Mouse (Mus musculus): ENCODE measurements at regions not wholly inside any gene's neighbourhood (a gene's known extent, or its start where the extent isn't known, plus 50 kb on each side); places are given as distances from the start of the nearest gene placed in this dataset.

DNA sequence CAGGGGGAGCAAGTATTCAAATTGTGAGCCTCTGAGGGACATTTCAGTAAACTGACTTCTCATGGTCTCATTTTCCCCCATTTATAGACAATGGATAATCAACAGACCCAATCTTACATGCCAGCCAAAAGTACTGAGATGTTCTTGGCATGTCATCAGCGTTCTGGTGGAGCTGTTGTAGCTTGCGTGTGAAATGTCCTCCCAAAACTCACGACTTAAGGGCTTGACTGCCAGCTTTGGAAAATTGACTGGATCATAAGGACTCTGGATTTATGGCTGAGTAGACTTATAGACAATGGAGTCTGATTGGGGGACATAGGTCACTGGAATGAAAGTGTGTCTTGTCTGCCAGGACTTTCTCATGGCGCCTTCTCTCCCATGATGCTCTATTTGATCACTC is 254.9 kb upstream of the Irx5 start:
- no peak overlapping the region for H3K9ac ChIP-seq
- no peak overlapping the region for H3K4me3 ChIP-seq (replicated peaks; ENCODE audit: low read length)
- ATAC-seq (ENCODE audit: low FRiP score) (no peak), DNase-seq (ENCODE audit: low spot score) (no peak)
- WGBS = 88% methylated on average over 4 of the region's 4 CpGs
- no peak overlapping the region for H3K4me2 ChIP-seq (replicated peaks)
- H3K4me1 ChIP-seq (replicated peaks; ENCODE audit: control insufficient read depth, insufficient read depth, low read length) = no peaks in the 10 kb centered on the region; the same call in 1 of the 2 replicates
- H3K27ac ChIP-seq = no peak overlapping the region
- H3K36me3 ChIP-seq (replicated peaks; ENCODE audit: control insufficient read depth, insufficient read depth) = no peaks in the 10 kb centered on the region
- H3K27me3 ChIP-seq (ENCODE audit: control insufficient read depth, insufficient read depth, low read length) = peaks cover 3% of the 10 kb centered on the region; the same call in 1 of the 2 replicates
- H3K9me3 ChIP-seq (ENCODE audit: control insufficient read depth, low read length) = no peaks in the 10 kb centered on the region

DNA sequence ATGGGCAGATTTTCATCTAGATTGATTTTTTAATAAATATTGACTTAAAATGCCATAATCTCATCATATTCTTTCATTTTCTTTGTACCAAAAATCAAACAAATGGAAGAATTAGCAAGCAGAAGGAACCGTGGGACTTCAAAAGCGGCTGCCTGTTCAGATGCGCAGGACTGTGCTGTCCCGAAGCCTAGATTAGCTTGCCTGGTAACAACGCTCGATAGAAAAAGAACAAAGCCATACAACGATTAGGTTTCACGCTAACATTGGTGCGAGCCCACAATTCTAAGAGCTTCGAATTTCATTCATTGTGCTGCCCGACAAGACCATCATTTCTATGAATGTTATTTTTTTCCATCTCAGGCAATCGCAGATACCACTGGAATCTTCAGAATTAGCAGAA is 262.1 kb upstream of the Irx5 start:
- DNase-seq (ENCODE audit: low spot score) (no peak), ATAC-seq (ENCODE audit: low FRiP score) (no peak)
- Histone ChIP-seq H3K4me1 (replicated peaks; ENCODE audit: control insufficient read depth, insufficient read depth, low read length) (0 out of 2 replicates have a peak, but pooled peaks cover 6% of the 10 kb centered on the region), H3K9me3 (ENCODE audit: control insufficient read depth, low read length) (no peaks in the 10 kb centered on the region), H3K36me3 (replicated peaks; ENCODE audit: control insufficient read depth, insufficient read depth) (no peaks in the 10 kb centered on the region), H3K4me2 (replicated peaks) (0 out of 2 replicates have a peak overlapping the region, but pooled peaks have one; percentile 13), H3K4me3 (replicated peaks; ENCODE audit: low read length) (no peak overlapping the region), H3K9ac (no peak overlapping the region), H3K27me3 (ENCODE audit: control insufficient read depth, insufficient read depth, low read length) (peaks cover 7% of the 10 kb centered on the region), H3K27ac (no peak overlapping the region)
- 19% methylated on average over 12 of the region's 12 CpGs for WGBS

DNA sequence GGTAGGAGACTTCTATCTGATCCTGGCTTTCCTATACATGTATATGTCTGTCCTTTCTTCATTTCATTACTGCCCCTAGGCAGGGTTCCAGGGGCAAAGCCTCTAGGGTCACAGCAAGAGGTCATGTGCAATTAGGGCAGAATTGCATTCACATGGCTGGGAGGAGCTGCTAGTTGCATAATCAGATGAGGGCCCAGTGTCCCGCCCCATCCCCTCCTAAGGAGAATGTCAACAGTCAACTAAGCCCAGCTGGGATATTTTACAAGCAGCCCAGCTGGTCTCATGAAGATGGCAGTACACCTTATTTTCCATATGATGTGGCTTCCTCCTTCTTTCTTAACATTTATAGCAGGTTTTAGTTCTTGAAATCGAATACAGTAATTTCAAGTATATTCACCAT is 273.3 kb upstream of the Irx5 start:
- H3K36me3 ChIP-seq (replicated peaks; ENCODE audit: control insufficient read depth, insufficient read depth) = no peaks in the 10 kb centered on the region
- DNase-seq (ENCODE audit: low spot score) (no peak), ATAC-seq (ENCODE audit: low FRiP score) (no peak)
- no peak overlapping the region for H3K9ac ChIP-seq
- H3K4me3 ChIP-seq (replicated peaks; ENCODE audit: low read length) = no peak overlapping the region
- no peaks in the 10 kb centered on the region for H3K4me1 ChIP-seq (replicated peaks; ENCODE audit: control insufficient read depth, insufficient read depth, low read length)
- no peak overlapping the region for H3K27ac ChIP-seq
- no peak overlapping the region for H3K4me2 ChIP-seq (replicated peaks)
- H3K27me3 ChIP-seq (ENCODE audit: control insufficient read depth, insufficient read depth, low read length) = no peaks in the 10 kb centered on the region
- no peaks in the 10 kb centered on the region for H3K9me3 ChIP-seq (ENCODE audit: control insufficient read depth, low read length)
- 67% methylated on average over 2 of the region's 2 CpGs for WGBS

DNA sequence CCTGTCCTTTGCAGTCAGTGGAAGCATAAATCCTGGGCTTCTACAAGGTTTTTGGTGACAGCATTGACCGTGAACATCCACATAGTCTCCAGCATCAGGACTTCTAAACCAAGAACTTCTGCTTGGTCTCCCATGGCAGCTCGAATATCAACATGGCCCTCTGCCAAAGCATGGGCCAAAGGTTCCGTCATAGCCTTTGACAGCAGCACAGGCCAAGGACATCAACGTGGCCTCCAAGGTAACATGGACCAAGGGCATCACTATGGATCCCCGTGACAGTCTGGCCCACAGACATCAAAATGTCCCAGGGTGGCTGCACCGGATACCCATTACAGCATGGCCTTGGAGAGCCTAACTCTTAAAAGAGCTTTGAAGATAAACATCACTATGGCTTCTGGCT is 275.5 kb upstream of the Irx5 start:
- DNase-seq (ENCODE audit: low spot score) (no peak), ATAC-seq (ENCODE audit: low FRiP score) (no peak)
- Histone ChIP-seq H3K4me3 (replicated peaks; ENCODE audit: low read length) (no peak overlapping the region), H3K27ac (no peak overlapping the region), H3K4me2 (replicated peaks) (no peak overlapping the region), H3K4me1 (replicated peaks; ENCODE audit: control insufficient read depth, insufficient read depth, low read length) (no peaks in the 10 kb centered on the region), H3K27me3 (ENCODE audit: control insufficient read depth, insufficient read depth, low read length) (no peaks in the 10 kb centered on the region), H3K9me3 (ENCODE audit: control insufficient read depth, low read length) (no peaks in the 10 kb centered on the region), H3K9ac (no peak overlapping the region), H3K36me3 (replicated peaks; ENCODE audit: control insufficient read depth, insufficient read depth) (no peaks in the 10 kb centered on the region)
- WGBS = 88% methylated on average over 6 of the region's 6 CpGs

DNA sequence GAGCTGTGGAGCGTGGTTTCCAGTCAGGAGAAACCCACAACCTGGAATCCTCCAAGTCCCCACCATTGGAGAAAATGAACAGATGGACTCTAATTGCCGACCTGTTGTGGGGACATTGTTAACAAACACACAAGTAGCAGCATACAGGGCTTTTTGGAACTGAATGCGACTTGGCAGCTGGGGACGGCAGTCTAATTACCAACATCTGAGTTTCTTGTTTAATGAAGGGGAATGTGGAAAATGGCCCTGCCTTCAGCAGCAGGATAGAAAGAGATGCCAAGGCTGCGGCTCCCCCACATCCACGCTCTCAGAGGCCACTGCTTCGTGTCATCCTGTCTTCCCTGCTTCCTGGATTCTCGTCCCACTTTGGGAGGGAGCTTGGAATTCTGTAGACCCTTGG is 276.6 kb upstream of the Irx5 start:
- Histone ChIP-seq H3K9ac (no peak overlapping the region), H3K4me1 (replicated peaks; ENCODE audit: control insufficient read depth, insufficient read depth, low read length) (no peaks in the 10 kb centered on the region), H3K4me3 (replicated peaks; ENCODE audit: low read length) (no peak overlapping the region), H3K27ac (no peak overlapping the region), H3K4me2 (replicated peaks) (no peak overlapping the region), H3K36me3 (replicated peaks; ENCODE audit: control insufficient read depth, insufficient read depth) (no peaks in the 10 kb centered on the region), H3K9me3 (ENCODE audit: control insufficient read depth, low read length) (no peaks in the 10 kb centered on the region), H3K27me3 (ENCODE audit: control insufficient read depth, insufficient read depth, low read length) (0 out of 2 replicates have a peak, but pooled peaks cover 4% of the 10 kb centered on the region)
- WGBS = 66% methylated on average over 8 of the region's 8 CpGs
- peak; percentile 64 for DNase-seq (ENCODE audit: low spot score)
- ATAC-seq (ENCODE audit: low FRiP score) = no peak

DNA sequence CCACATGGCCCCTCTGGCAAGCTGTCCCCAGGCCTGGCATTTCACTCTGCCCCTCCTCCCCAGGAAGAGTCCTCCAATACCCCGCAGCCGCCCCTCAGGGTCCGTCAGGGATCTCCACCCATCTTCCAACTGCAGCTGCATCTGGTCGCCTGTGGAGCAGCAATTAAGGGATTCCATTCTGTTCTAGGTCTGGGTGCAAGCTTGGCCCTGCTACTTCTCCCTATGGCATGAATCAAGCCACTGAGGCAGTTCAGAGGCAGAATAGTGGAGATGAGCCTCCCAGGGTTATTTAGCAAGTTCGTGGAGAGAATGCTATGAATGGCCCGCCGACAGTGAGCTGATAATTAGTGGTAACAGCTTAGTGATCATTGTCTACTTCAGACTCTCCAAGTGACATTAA is 275.7 kb upstream of the Irx3 start:
- WGBS = 45% methylated on average over 7 of the region's 7 CpGs
- no peaks in the 10 kb centered on the region for H3K9me3 ChIP-seq (ENCODE audit: control insufficient read depth, low read length)
- DNase-seq (ENCODE audit: low spot score) = no peak

DNA sequence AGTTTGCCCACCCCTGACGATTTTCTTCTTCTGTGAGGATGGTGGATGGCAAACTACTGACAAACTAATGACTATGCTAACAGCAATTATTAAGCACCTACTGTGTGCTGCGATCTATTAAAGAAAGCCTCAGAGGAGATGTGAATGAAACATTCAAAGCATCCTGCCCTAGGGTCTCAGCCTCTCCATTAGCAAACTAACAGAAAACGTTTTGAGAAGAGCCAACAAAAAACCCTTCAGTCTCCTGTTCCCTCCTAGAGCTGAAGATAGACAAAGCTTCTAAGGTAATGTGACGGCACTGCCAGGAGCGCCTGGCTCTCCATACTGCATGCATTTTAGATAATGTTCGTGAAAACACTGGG is 270.4 kb upstream of the Irx3 start:
- Histone ChIP-seq H3K4me3 (replicated peaks; ENCODE audit: low read length) (no peak overlapping the region), H3K36me3 (replicated peaks; ENCODE audit: control insufficient read depth, insufficient read depth) (no peaks in the 10 kb centered on the region), H3K4me2 (replicated peaks) (no peak overlapping the region), H3K27me3 (ENCODE audit: control insufficient read depth, insufficient read depth, low read length) (peaks cover 29% of the 10 kb centered on the region), H3K4me1 (replicated peaks; ENCODE audit: control insufficient read depth, insufficient read depth, low read length) (peaks cover 9% of the 10 kb centered on the region; the same call in 1 of the 2 replicates), H3K9me3 (ENCODE audit: control insufficient read depth, low read length) (no peaks in the 10 kb centered on the region), H3K9ac (no peak overlapping the region), H3K27ac (no peak overlapping the region)
- ATAC-seq (ENCODE audit: low FRiP score) (peak; percentile 33; the same call in 1 of the 2 replicates), DNase-seq (ENCODE audit: low spot score) (no peak)
- WGBS = 11% methylated on average over 6 of the region's 6 CpGs

More for the DNA sequence above, 275.7 kb upstream of the Irx3 start:
- no peak overlapping the region for H3K4me2 ChIP-seq (replicated peaks)
- no peak overlapping the region for H3K27ac ChIP-seq
- no peaks in the 10 kb centered on the region for H3K4me1 ChIP-seq (replicated peaks; ENCODE audit: control insufficient read depth, insufficient read depth, low read length)
- no peak for ATAC-seq (ENCODE audit: low FRiP score)
- H3K4me3 ChIP-seq (replicated peaks; ENCODE audit: low read length) = no peak overlapping the region
- no peak overlapping the region for H3K9ac ChIP-seq
- no peaks in the 10 kb centered on the region for H3K36me3 ChIP-seq (replicated peaks; ENCODE audit: control insufficient read depth, insufficient read depth)
- H3K27me3 ChIP-seq (ENCODE audit: control insufficient read depth, insufficient read depth, low read length) = 0 out of 2 replicates have a peak, but pooled peaks cover 4% of the 10 kb centered on the region

DNA sequence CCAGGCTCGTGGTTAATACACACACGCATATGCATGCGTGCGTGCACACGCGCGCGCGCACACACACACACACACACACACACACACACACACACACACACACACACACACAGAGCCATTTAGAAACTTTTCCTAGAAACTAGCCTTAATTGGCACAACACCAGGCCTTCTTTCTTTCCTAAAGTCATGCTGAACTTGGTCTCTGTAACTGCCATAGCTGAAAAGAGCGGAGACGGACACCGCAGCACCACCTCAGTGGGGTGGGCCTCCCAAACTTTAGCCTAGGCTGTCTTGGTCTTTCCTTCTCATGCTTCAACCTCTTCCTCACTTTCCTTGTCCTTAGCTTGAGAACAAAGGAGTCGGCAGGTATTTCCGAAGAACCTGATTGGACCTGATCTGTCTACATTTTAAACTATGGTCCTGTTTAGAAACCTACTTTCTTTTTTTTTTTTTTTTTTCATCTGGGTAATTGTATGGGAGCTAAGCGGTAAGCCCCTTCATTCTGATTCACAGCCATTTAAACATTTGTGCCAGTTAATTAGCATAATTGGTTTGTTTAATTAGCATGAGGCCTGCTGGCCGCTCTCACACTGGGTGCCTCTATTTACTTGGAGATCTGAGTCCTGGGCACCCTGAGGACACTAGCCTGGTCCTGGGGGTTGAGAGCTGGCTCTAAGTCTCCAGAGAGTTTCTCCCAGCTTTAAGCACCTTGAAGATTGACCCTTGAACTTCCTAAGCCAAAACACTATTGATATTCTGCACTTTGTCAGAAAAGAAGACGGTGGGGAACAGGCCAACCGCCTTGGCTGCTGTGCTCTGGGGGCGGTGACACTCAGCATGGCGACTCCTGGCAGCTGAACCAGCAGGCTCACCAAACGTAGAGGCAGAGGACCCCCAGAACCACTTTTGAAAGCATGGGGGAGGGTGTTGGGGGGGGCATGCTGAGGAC is 269.7 kb upstream of the Irx3 start:
- H3K36me3 ChIP-seq (replicated peaks; ENCODE audit: control insufficient read depth, insufficient read depth) = no peaks in the 10 kb centered on the region
- peaks cover 9% of the 10 kb centered on the region; the same call in 1 of the 2 replicates for H3K4me1 ChIP-seq (replicated peaks; ENCODE audit: control insufficient read depth, insufficient read depth, low read length)
- H3K27ac ChIP-seq = peak overlapping the region; percentile 11
- H3K4me3 ChIP-seq (replicated peaks; ENCODE audit: low read length) = no peak overlapping the region
- no peak overlapping the region for H3K9ac ChIP-seq
- H3K27me3 ChIP-seq (ENCODE audit: control insufficient read depth, insufficient read depth, low read length) = peaks cover 29% of the 10 kb centered on the region
- 22% methylated on average over 21 of the region's 21 CpGs for WGBS
- H3K9me3 ChIP-seq (ENCODE audit: control insufficient read depth, low read length) = no peaks in the 10 kb centered on the region
- DNase-seq (ENCODE audit: low spot score) (peak; percentile 71), ATAC-seq (ENCODE audit: low FRiP score) (peak; percentile 69)
- no peak overlapping the region for H3K4me2 ChIP-seq (replicated peaks)

DNA sequence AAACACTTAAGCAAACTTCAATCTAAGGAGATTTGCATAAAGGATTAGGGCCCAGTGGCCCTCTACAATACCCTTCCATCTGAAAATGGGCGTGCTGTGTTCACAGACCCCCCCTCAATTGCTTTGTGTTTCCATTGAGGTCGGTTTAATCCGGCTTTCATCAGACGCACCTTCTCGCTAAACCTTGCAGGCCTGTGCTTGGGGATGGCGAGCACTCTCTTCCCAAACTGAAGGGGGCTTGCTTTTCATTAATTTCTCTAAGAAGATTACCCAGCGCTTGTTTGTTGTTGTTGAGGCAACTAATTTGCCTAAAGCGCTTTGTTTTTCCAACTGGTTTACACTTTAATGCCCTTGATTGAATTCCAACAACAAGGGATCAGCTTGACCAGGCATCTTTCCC is 268.8 kb upstream of the Irx3 start:
- Histone ChIP-seq H3K9me3 (ENCODE audit: control insufficient read depth, low read length) (no peaks in the 10 kb centered on the region), H3K27me3 (ENCODE audit: control insufficient read depth, insufficient read depth, low read length) (peaks cover 25% of the 10 kb centered on the region), H3K4me3 (replicated peaks; ENCODE audit: low read length) (no peak overlapping the region), H3K9ac (no peak overlapping the region), H3K27ac (0 out of 2 replicates have a peak overlapping the region, but pooled peaks have one; percentile 11), H3K4me1 (replicated peaks; ENCODE audit: control insufficient read depth, insufficient read depth, low read length) (peaks cover 16% of the 10 kb centered on the region), H3K4me2 (replicated peaks) (no peak overlapping the region), H3K36me3 (replicated peaks; ENCODE audit: control insufficient read depth, insufficient read depth) (no peaks in the 10 kb centered on the region)
- 20% methylated on average over 8 of the region's 8 CpGs for WGBS
- ATAC-seq (ENCODE audit: low FRiP score) (no peak), DNase-seq (ENCODE audit: low spot score) (no peak)

Measured in hindbrain, embryonic 14.5 days (tissue).